Mouse (Mus musculus) stomach, postnatal 0 days (tissue): ENCODE measurements around the gene Ric8b. TPM values are rescaled to one million over a fixed set of nuclear protein-coding genes. Genes with fewer than 3 reads are reported as not detected.

ENCODE experiments used
- ATAC-seq: fragments of 200-750 bp; cut with Nextera tagmentation; 2 replicates; pipeline ENCODE4 v1.8.0; 2017; ENCODE audit not compliant: low FRiP score, low TSS enrichment
- DNase-seq: peaks from one replicate; pipeline ENCODE4 v3.0.0-alpha.2; 2016; ENCODE audit warnings: low spot score
- H3K27ac ChIP-seq: fragments of 300-500 bp; sonication (generic); replicated peaks from 2 replicates; pipeline ENCODE4 v1.5.1; 2014; ENCODE audit warnings: mild to moderate bottlenecking, control low read depth
- H3K27me3 ChIP-seq: fragments of 300-500 bp; sonication (generic); 2 replicates; pipeline ENCODE4 v1.6.1; 2014; ENCODE audit warnings: low read length; ENCODE audit not compliant: control insufficient read depth, insufficient read depth
- H3K36me3 ChIP-seq: fragments of 300-500 bp; sonication (generic); 2 replicates; pipeline ENCODE4 v1.6.1; 2014; ENCODE audit warnings: low read length, mixed read lengths; ENCODE audit not compliant: control insufficient read depth, insufficient read depth
- H3K4me1 ChIP-seq: fragments of 300-500 bp; sonication (generic); replicated peaks from 2 replicates; pipeline ENCODE4 v1.6.1; 2014; ENCODE audit warnings: antibody characterized with exemption; ENCODE audit not compliant: control insufficient read depth, insufficient read depth
- H3K4me2 ChIP-seq: fragments of 300-500 bp; sonication (generic); replicated peaks from 2 replicates; pipeline ENCODE4 v1.6.1; 2014; ENCODE audit warnings: low read depth, mild to moderate bottlenecking, control low read depth, moderate library complexity
- H3K4me3 ChIP-seq: fragments of 300-500 bp; sonication (generic); 2 replicates; pipeline ENCODE4 v1.5.1; 2014; ENCODE audit warnings: low read depth, low read length, control low read depth
- H3K9ac ChIP-seq: fragments of 300-500 bp; sonication (generic); 2 replicates; pipeline ENCODE4 v1.6.1; 2014; ENCODE audit warnings: mild to moderate bottlenecking, low read length, control low read depth, mixed read lengths
- H3K9me3 ChIP-seq: fragments of 300-500 bp; sonication (generic); 2 replicates; pipeline ENCODE4 v1.6.1; 2016; ENCODE audit warnings: low read length; ENCODE audit not compliant: control insufficient read depth
- CTCF ChIP-seq: IDR thresholded peaks from 2 replicates; pipeline ENCODE4 v1.5.1; 2016; ENCODE audit warnings: antibody characterized with exemption, low read depth, mild to moderate bottlenecking, moderate library complexity
- EP300 ChIP-seq: optimal IDR thresholded peaks from 2 replicates; pipeline ENCODE3; 2016; ENCODE audit warnings: antibody characterized with exemption
- WGBS: fragments of 180-500 bp; shearing (Covaris S2); extraction: QIAGEN DNeasy Blood & Tissue Kit; methylation state at CpG from one replicate; pipeline ENCODE4 v1.1.7; 2014; 5-methylcytosine and 5-hydroxymethylcytosine counted together
- polyA plus RNA-seq: library from polyadenylated mRNA; unstranded; fragments of >200 nt; fragmentation: Nextera tagmentation; extraction: Ambion mirVana; gene quantifications from 2 replicates; pipeline ENCODE4 v1.2.1, GENCODE M21; 2015

The Ric8b gene
- polyA plus RNA-seq, 1 experiment from 2014 or later, result 7.4 TPM

DNA sequence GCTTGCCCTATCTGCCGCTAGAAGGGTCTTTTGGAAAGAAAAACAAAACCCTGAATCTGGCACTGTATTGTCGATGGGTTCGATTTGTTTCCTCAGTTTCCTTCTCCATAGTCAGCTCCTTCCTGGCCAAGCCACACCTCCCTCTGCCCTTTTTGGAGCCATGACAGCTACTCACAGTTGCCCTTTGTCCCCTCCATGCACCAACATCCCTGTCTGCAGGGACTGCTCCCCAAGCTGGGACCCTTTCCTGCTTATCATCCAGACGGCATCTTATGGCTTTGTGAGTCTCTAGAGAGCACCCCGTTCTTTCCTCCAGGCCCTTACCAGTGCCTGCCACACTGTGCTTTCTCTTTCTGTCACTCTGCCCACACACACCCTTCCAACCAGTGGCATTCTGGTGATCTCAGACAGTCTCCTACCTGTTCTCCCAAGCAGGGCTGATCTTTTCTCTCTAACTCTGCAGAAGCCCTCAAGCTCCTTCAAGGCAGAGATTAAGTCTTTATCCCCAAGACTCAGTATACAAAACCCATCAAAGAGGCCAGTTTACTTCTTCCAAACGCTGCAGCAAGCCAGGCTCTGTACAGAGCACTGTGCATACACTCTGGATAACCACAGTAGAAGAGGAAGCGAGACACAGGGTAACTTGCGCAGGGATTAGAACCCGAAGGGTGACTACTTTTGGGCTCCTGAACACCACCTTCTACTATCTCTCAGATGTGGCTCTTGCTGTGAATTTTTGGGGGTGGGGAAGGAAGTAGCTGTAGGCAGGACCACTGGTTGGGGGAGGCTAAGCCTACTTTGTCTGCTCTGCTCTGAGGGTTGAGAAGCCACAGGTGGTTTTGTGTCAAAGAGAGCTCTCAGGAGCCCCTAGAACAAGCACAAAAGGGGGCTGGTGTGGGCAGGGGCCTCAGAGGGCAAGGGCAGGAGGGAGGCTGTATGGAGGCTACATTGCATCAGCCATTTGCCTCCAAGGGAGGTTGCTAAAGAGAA lies 20.2 kb upstream of the Ric8b start:
- Histone ChIP-seq H3K27me3 (no peaks in the 10 kb centered on the region), H3K27ac (no peak overlapping the region), H3K36me3 (no peaks in the 10 kb centered on the region), H3K4me2 (no peak overlapping the region), H3K9ac (no peak overlapping the region), H3K9me3 (no peaks in the 10 kb centered on the region), H3K4me3 (no peak overlapping the region), H3K4me1 (no peaks in the 10 kb centered on the region)
- TF ChIP-seq CTCF (no peak), EP300 (no peak)
- DNase-seq, result no peak
- WGBS, result 60% methylated on average over 9 of the region's 9 CpGs
- no peak for ATAC-seq

DNA sequence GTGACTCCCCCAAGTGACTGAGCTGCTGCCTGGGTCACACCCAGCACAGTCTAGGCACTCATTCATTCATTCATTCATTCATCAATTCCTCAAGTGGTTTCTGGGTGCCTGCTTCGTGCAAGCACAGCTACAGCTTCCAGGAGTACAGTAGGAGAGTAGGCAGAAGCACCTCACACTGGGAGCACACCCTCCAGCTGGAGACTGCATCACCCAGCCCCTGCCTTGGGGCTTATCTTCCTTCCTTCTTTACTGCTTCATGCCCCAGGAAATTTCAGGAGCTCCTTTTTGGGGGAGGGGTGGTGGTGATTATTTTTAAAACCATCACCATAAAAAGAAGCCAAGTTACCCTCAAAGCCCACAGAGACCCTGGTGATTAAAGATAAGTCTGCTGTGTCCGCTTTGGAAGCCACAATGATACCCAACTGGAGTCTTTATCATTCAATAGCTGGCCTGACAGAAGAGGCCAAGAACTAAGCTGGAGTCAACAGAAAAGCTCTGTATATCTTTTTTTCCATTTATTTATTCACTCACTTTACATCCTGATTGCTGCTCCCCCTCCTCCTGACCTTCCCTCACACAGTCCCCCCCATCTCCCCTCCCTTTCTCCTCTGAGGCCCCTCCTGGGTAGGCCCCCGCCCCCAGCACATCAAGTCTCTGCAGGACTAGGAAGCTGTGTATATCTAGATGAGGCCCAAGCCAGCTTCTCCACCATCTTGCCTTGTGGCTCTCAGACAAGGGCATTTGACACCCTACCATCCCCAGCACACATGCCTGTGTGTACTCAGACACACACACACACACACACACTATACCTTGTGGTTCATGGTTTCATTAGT lies 19.1 kb upstream of the Ric8b start:
- 73% methylated on average over 3 of the region's 3 CpGs for WGBS

DNA sequence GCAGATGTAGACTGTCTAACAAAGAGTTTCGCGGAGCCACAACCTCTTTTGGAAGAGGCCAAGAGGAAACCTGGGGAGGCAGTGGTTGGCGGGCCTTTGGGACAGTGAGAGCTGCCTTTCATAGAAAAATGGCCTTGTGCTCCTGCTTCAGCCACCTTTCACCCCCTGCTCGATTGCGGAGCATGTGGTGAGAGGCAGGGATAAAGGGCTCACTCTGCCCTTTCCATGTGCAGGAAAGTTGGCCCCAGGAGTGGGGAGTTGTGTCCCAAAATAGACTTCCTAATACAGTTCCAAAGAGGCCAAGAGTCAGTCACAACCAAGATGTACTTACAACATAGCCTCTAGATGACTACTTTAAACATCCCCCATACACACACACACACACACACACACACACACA lies 15.7 kb upstream of the Ric8b start:
- no peaks in the 10 kb centered on the region for H3K36me3 ChIP-seq
- DNase-seq, result no peak
- H3K9ac ChIP-seq, result no peak overlapping the region
- no peak for ATAC-seq
- TF ChIP-seq EP300, result no peak
- TF ChIP-seq CTCF, result no peak
- H3K27ac ChIP-seq, result no peak overlapping the region
- no peaks in the 10 kb centered on the region for H3K4me1 ChIP-seq
- no peaks in the 10 kb centered on the region for H3K27me3 ChIP-seq
- H3K4me3 ChIP-seq, result no peak overlapping the region
- H3K9me3 ChIP-seq, result no peaks in the 10 kb centered on the region
- WGBS, result 76% methylated on average over 5 of the region's 5 CpGs
- H3K4me2 ChIP-seq, result no peak overlapping the region

More for the DNA sequence above, 19.1 kb upstream of the Ric8b start:
- no peaks in the 10 kb centered on the region for H3K27me3 ChIP-seq
- no peak overlapping the region for H3K4me2 ChIP-seq
- H3K9ac ChIP-seq, result no peak overlapping the region
- H3K4me1 ChIP-seq, result no peaks in the 10 kb centered on the region
- TF ChIP-seq EP300, result no peak
- no peak for TF ChIP-seq CTCF
- no peaks in the 10 kb centered on the region for H3K9me3 ChIP-seq
- no peak overlapping the region for H3K4me3 ChIP-seq
- DNase-seq (no peak), ATAC-seq (no peak)
- no peak overlapping the region for H3K27ac ChIP-seq
- H3K36me3 ChIP-seq, result no peaks in the 10 kb centered on the region

DNA sequence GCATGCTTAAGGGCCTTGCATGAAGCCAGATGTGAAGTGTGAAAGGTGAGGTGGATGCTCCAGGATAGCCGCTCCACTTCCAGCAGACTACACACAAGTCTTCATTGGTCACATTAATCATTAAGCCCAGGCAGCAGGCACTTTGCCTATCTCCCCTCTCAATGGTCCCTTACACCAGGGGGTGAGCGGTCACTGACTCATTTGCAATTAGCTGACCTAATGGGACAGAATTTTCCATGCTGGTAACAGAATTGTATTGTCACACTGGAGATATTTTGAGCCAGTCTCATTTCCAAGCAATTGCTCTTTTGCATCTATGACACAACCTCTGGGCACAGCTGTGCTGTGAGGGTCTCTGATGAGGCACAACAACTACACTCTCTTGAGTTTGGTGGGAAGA lies 15.2 kb upstream of the Ric8b start:
- 70% methylated on average over 2 of the region's 2 CpGs for WGBS

DNA sequence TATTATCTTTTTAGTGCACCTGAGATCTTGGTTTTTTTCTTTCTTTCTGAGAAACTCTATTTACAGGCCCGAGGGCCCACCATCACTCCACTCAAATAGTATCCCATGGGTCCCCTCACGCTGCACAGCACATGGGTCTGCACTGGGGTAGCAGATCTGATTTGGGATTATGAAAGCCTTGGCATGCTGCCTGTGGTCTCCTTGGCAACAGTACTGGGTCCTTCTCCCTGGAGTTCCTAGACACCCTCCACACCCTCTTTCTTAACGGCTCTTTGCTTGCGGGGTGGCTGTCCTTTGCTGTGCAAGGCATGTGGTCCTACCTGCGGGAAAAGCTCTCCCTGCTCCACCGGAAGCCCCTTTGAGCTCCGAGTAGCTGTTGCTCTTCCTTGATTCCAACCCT lies 14.1 kb upstream of the Ric8b start:
- Histone ChIP-seq H3K4me3 (0 out of 2 replicates have a peak overlapping the region, but pooled peaks have one; percentile 12), H3K27ac (no peak overlapping the region), H3K36me3 (no peaks in the 10 kb centered on the region), H3K9me3 (no peaks in the 10 kb centered on the region), H3K4me1 (no peaks in the 10 kb centered on the region), H3K4me2 (peak overlapping the region; percentile 40), H3K27me3 (no peaks in the 10 kb centered on the region), H3K9ac (no peak overlapping the region)
- 27% methylated on average over 7 of the region's 7 CpGs for WGBS
- ATAC-seq (0 out of 2 replicates have a peak, but pooled peaks have one; percentile 29), DNase-seq (no peak)
- TF ChIP-seq CTCF (no peak), EP300 (no peak)

More for the DNA sequence above, 15.2 kb upstream of the Ric8b start:
- no peak for TF ChIP-seq EP300
- no peak for TF ChIP-seq CTCF
- Histone ChIP-seq H3K9ac (no peak overlapping the region), H3K9me3 (no peaks in the 10 kb centered on the region), H3K36me3 (no peaks in the 10 kb centered on the region), H3K27me3 (no peaks in the 10 kb centered on the region), H3K4me2 (no peak overlapping the region), H3K4me3 (no peak overlapping the region), H3K4me1 (no peaks in the 10 kb centered on the region), H3K27ac (no peak overlapping the region)
- ATAC-seq (no peak), DNase-seq (no peak)
